Mouse (Mus musculus) lung, adult 2 months (tissue): ENCODE results near the gene Fbxl7.

Source experiments
- CTCF ChIP-seq: fragments of 200-500 bp; IDR thresholded peaks from 2 replicates; pipeline ENCODE4 v1.5.1; 2011; ENCODE audit warnings: mild to moderate bottlenecking, low read length, control low read depth; ENCODE audit not compliant: insufficient read depth
- POLR2A ChIP-seq: fragments of 200-500 bp; IDR thresholded peaks from 2 replicates; pipeline ENCODE4 v1.6.1; 2011; ENCODE audit warnings: low read depth, mild to moderate bottlenecking, control low read depth, low read length, borderline replicate concordance; ENCODE audit errors: extremely low read depth

- no peak for TF ChIP-seq CTCF
- no peak for TF ChIP-seq POLR2A
Measured at GRCm38 (mm10) chr15:26872234-26872633, 23.1 kb downstream of the Fbxl7 start.
